Mouse (Mus musculus) mesoderm, embryonic 11.5 days (tissue): ENCODE data around the gene Actr2.

ENCODE experiments used
- DNase-seq: peaks from one replicate; pipeline ENCODE4 v3.0.0-alpha.2; 2012; ENCODE audit warnings: low read depth, low spot score

The Actr2 gene

GRCm38 (mm10) chr11:20013366-20013765 lies 99.3 kb downstream of the Actr2 start:
- no peak for DNase-seq
